Mouse (Mus musculus) liver, embryonic 14.5 days (tissue): ENCODE results near the gene Ptpdc1.

Experiments
- CTCF ChIP-seq: IDR thresholded peaks from 2 replicates; pipeline ENCODE4 v1.5.1; 2016; ENCODE audit warnings: antibody characterized with exemption, low read depth, control low read depth
- EP300 ChIP-seq: IDR thresholded peaks from 2 replicates; pipeline ENCODE4 v1.6.1; 2016; ENCODE audit warnings: antibody characterized with exemption, low read depth

DNA sequence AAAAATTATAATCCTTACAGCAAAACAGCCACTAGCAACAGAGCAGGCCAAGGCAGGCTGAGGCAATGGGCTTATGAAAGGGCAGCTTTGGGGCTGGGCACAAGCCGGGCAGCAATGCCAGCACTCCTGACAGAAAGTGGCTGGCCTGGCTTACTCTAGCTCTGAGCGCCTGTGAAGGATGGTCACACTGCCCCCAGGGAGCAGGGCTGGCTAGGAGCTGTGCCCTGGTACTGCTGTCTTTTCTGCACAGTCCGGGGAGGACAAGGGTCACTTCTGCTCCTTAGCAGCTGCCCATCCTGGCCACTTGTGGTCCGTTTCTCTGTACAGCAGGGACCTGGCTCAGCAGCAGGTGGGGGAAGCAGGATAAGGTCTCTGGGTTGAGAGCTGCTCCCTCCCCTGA is 46.8 kb downstream of the Ptpdc1 start:
- no peak for TF ChIP-seq CTCF
- TF ChIP-seq EP300: no peak
